Comparison of ENCODE assay signal across 8 mouse cellular contexts in genomic region chr10:81432169-81432867, GRCm38 (mm10). TPM values are rescaled to one million over a fixed set of nuclear protein-coding genes. Genes with fewer than 3 reads are reported as not detected.
DNase-seq lines count a peak whose midpoint lies in the region; ATAC-seq lines count a peak whose summit lies in the region.

No protein-coding gene starts in this region.

- WGBS in heart, embryonic 15.5 days: 68% methylated on average over 21 of the region's 21 CpGs
- 66% methylated on average over 21 of the region's 21 CpGs for WGBS in limb, embryonic 10.5 days
- 58% methylated on average over 21 of the region's 21 CpGs for WGBS in neural tube, embryonic 13.5 days

- peak; percentile 27 for DNase-seq in gastrocnemius, postnatal 14 days
- DNase-seq in gastrocnemius, postnatal 36 days: no peak
- peak; percentile 10 for DNase-seq in MN1 (ENCODE audit: low spot score)
- DNase-seq in limb, embryonic 10.5 days (ENCODE audit: low spot score): peak; percentile 45
- DNase-seq in right cerebral cortex, adult 2 months (ENCODE audit: low spot score in 2 of 2): no peak

- H3K4me1 ChIP-seq in heart, embryonic 15.5 days (replicated peaks): peaks cover 54% of the 10 kb centered on the region
- H3K4me1 ChIP-seq in limb, embryonic 10.5 days: peaks cover 45% of the 10 kb centered on the region
- peaks cover 50% of the 10 kb centered on the region for H3K4me1 ChIP-seq in neural tube, embryonic 13.5 days (replicated peaks)

- intact Hi-C loops in gastrocnemius, postnatal 14 days (cut with DNase I; ENCODE audit: low total_unique reads): no loop called here
- intact Hi-C loops in gastrocnemius, postnatal 36 days (cut with DNase I): no loop called here

- no peak overlapping the region for H3K9ac ChIP-seq in heart, embryonic 15.5 days
- H3K9ac ChIP-seq in neural tube, embryonic 13.5 days: 0 out of 2 replicates have a peak overlapping the region, but pooled peaks have one; percentile 23

- peak overlapping the region; percentile 17; the same call in 1 of the 2 replicates for H3K27ac ChIP-seq in heart, embryonic 15.5 days
- no peak overlapping the region for H3K27ac ChIP-seq in limb, embryonic 10.5 days
- no peak overlapping the region for H3K27ac ChIP-seq in neural tube, embryonic 13.5 days (replicated peaks)

- no peaks in the 10 kb centered on the region for H3K36me3 ChIP-seq in heart, embryonic 15.5 days
- H3K36me3 ChIP-seq in limb, embryonic 10.5 days: no peaks in the 10 kb centered on the region
- no peaks in the 10 kb centered on the region for H3K36me3 ChIP-seq in neural tube, embryonic 13.5 days

- no peaks in the 10 kb centered on the region for H3K9me3 ChIP-seq in heart, embryonic 15.5 days (replicated peaks)
- no peaks in the 10 kb centered on the region for H3K9me3 ChIP-seq in limb, embryonic 10.5 days (replicated peaks)
- no peaks in the 10 kb centered on the region for H3K9me3 ChIP-seq in neural tube, embryonic 13.5 days

- ATAC-seq in heart, embryonic 15.5 days (replicated peaks; ENCODE audit: insufficient number of reproducible peaks, insufficient read depth, low FRiP score, low read depth): no peak
- ATAC-seq in neural tube, embryonic 13.5 days (ENCODE audit: low read depth): peak; percentile 2; the same call in 1 of the 2 replicates
- no peak for ATAC-seq in megakaryocyte-erythroid progenitor cell, adult 5-6 weeks (replicated peaks; ENCODE audit: low FRiP score, low TSS enrichment, poor library complexity, severe bottlenecking)

- H3K27me3 ChIP-seq in heart, embryonic 15.5 days: no peaks in the 10 kb centered on the region
- peaks cover 71% of the 10 kb centered on the region for H3K27me3 ChIP-seq in limb, embryonic 10.5 days (ENCODE audit: low read depth, poor library complexity, severe bottlenecking)
- H3K27me3 ChIP-seq in neural tube, embryonic 13.5 days: peaks cover 18% of the 10 kb centered on the region

- H3K4me3 ChIP-seq in heart, embryonic 15.5 days: no peak overlapping the region
- H3K4me3 ChIP-seq in limb, embryonic 10.5 days: peak overlapping the region; percentile 29
- H3K4me3 ChIP-seq in neural tube, embryonic 13.5 days: peak overlapping the region; percentile 30

- H3K4me2 ChIP-seq in heart, embryonic 15.5 days: peak overlapping the region; percentile 58; the same call in 1 of the 2 replicates
- peak overlapping the region; percentile 54 for H3K4me2 ChIP-seq in neural tube, embryonic 13.5 days

RNA-seq across cellular contexts. Expression of gene Nfic, which starts 23.1 kb away (rescaled TPM):
- total RNA-seq in gastrocnemius, postnatal 14 days (2021): 100 to 1,000 TPM; 262 to 320 TPM
- 100 to 1,000 TPM; 219 to 237 TPM for total RNA-seq in gastrocnemius, postnatal 36 days (2021)
- polyA plus RNA-seq in heart, embryonic 15.5 days (2015; fragmentation: Nextera tagmentation; extraction: Ambion mirVana): 60.9 and 71.2 TPM in 2 replicates
- 9.3 and 19.8 TPM in 2 replicates for polyA plus RNA-seq in limb, embryonic 10.5 days (2016; fragmentation: Nextera tagmentation; extraction: Ambion mirVana)
- 27.1 and 27.9 TPM in 2 replicates for polyA plus RNA-seq in neural tube, embryonic 13.5 days (2015; fragmentation: Nextera tagmentation; extraction: Ambion mirVana)
- 10.6 and 15.9 TPM in 2 replicates for total RNA-seq in megakaryocyte-erythroid progenitor cell, adult 5-6 weeks (2014; fragmentation: Nextera tagmentation)
- total RNA-seq in megakaryocyte-erythroid progenitor cell, adult 5-6 weeks (2017): 3.0 and 3.4 TPM in 2 replicates

RNA-seq across cellular contexts. Expression of gene Smim24, which starts 39.5 kb away (rescaled TPM):
- total RNA-seq in gastrocnemius, postnatal 14 days (2021): under 1 TPM; 0.45 to 0.91 TPM
- under 1 TPM; 0.37 to 0.38 TPM for total RNA-seq in gastrocnemius, postnatal 36 days (2021)
- polyA plus RNA-seq in heart, embryonic 15.5 days (2015; fragmentation: Nextera tagmentation; extraction: Ambion mirVana): 3.9 and 4.1 TPM in 2 replicates
- 1.9 and 2.9 TPM in 2 replicates for polyA plus RNA-seq in limb, embryonic 10.5 days (2016; fragmentation: Nextera tagmentation; extraction: Ambion mirVana)
- polyA plus RNA-seq in neural tube, embryonic 13.5 days (2015; fragmentation: Nextera tagmentation; extraction: Ambion mirVana): 1.8 and 3.1 TPM in 2 replicates
- 7.7 and 12.8 TPM in 2 replicates for total RNA-seq in megakaryocyte-erythroid progenitor cell, adult 5-6 weeks (2014; fragmentation: Nextera tagmentation)
- 7.4 and 7.5 TPM in 2 replicates for total RNA-seq in megakaryocyte-erythroid progenitor cell, adult 5-6 weeks (2017)

RNA-seq across cellular contexts. Expression of gene Gm48552, which starts 43.5 kb away (rescaled TPM):
- total RNA-seq in gastrocnemius, postnatal 14 days (2021): under 1 TPM in 1 of 2 experiments, not detected in 1; 0.80 TPM
- total RNA-seq in gastrocnemius, postnatal 36 days (2021): under 1 TPM; 0.59 to 0.77 TPM
- polyA plus RNA-seq in heart, embryonic 15.5 days (2015; fragmentation: Nextera tagmentation; extraction: Ambion mirVana): 0.84 and 0.91 TPM in 2 replicates
- polyA plus RNA-seq in limb, embryonic 10.5 days (2016; fragmentation: Nextera tagmentation; extraction: Ambion mirVana): 1.4 and 1.5 TPM in 2 replicates
- 1.3 and 2.5 TPM in 2 replicates for polyA plus RNA-seq in neural tube, embryonic 13.5 days (2015; fragmentation: Nextera tagmentation; extraction: Ambion mirVana)
- 4.0 TPM in 1 of 2 replicates, not detected in the other for total RNA-seq in megakaryocyte-erythroid progenitor cell, adult 5-6 weeks (2014; fragmentation: Nextera tagmentation)
- total RNA-seq in megakaryocyte-erythroid progenitor cell, adult 5-6 weeks (2017): not detected in 2 replicates

RNA-seq across cellular contexts. Expression of gene Gm48551, which starts 48.1 kb away (rescaled TPM):
- total RNA-seq in gastrocnemius, postnatal 14 days (2021): under 1 TPM; 0.41 to 0.47 TPM
- 1 to 10 TPM in 1 of 2 experiments, under 1 TPM in 1; 0.89 to 1.2 TPM for total RNA-seq in gastrocnemius, postnatal 36 days (2021)
- polyA plus RNA-seq in heart, embryonic 15.5 days (2015; fragmentation: Nextera tagmentation; extraction: Ambion mirVana): 2.2 and 2.3 TPM in 2 replicates
- 3.8 and 4.2 TPM in 2 replicates for polyA plus RNA-seq in limb, embryonic 10.5 days (2016; fragmentation: Nextera tagmentation; extraction: Ambion mirVana)
- 5.2 and 8.2 TPM in 2 replicates for polyA plus RNA-seq in neural tube, embryonic 13.5 days (2015; fragmentation: Nextera tagmentation; extraction: Ambion mirVana)
- 1.2 and 6.3 TPM in 2 replicates for total RNA-seq in megakaryocyte-erythroid progenitor cell, adult 5-6 weeks (2014; fragmentation: Nextera tagmentation)
- total RNA-seq in megakaryocyte-erythroid progenitor cell, adult 5-6 weeks (2017): 0.11 and 2.6 TPM in 2 replicates

RNA-seq across cellular contexts. Expression of gene Dohh, which starts 48.1 kb away (rescaled TPM):
- 10 to 100 TPM; 38.6 to 39.8 TPM for total RNA-seq in gastrocnemius, postnatal 14 days (2021)
- total RNA-seq in gastrocnemius, postnatal 36 days (2021): 10 to 100 TPM; 36.5 to 42.5 TPM
- 65.2 and 79.9 TPM in 2 replicates for polyA plus RNA-seq in heart, embryonic 15.5 days (2015; fragmentation: Nextera tagmentation; extraction: Ambion mirVana)
- polyA plus RNA-seq in limb, embryonic 10.5 days (2016; fragmentation: Nextera tagmentation; extraction: Ambion mirVana): 101 and 115 TPM in 2 replicates
- polyA plus RNA-seq in neural tube, embryonic 13.5 days (2015; fragmentation: Nextera tagmentation; extraction: Ambion mirVana): 72.2 and 75.2 TPM in 2 replicates
- total RNA-seq in megakaryocyte-erythroid progenitor cell, adult 5-6 weeks (2014; fragmentation: Nextera tagmentation): 12.3 and 31.4 TPM in 2 replicates
- 31.2 and 37.8 TPM in 2 replicates for total RNA-seq in megakaryocyte-erythroid progenitor cell, adult 5-6 weeks (2017)

Comparison
In these comparisons a context has a peak if more than half of its experiments do, and no peak if none do; other contexts are left out.
1. DNase-seq: peak in gastrocnemius, postnatal 14 days (single experiment), MN1 (single experiment) and limb, embryonic 10.5 days (single experiment); none in gastrocnemius, postnatal 36 days (0 of 2) and right cerebral cortex, adult 2 months (0 of 2).
2. RNA of gene Nfic, which starts 23.1 kb away (total RNA-seq): 262 to 320 TPM in gastrocnemius, postnatal 14 days and 219 to 237 TPM in gastrocnemius, postnatal 36 days; 3.0 to 15.9 TPM in megakaryocyte-erythroid progenitor cell, adult 5-6 weeks; every median in the first group is over 10 times any median in the second.
3. RNA of gene Smim24, which starts 39.5 kb away (total RNA-seq): 7.4 to 12.8 TPM in megakaryocyte-erythroid progenitor cell, adult 5-6 weeks; 0.45 to 0.91 TPM in gastrocnemius, postnatal 14 days and 0.37 to 0.38 TPM in gastrocnemius, postnatal 36 days; every median in the first group is over 4 times any median in the second.